Mouse (Mus musculus) megakaryocyte, adult 5-6 weeks (primary cell): ENCODE measurements at regions not wholly inside any gene's neighbourhood (a gene's known extent, or its start where the extent isn't known, plus 50 kb on each side); places are given as distances from the start of the nearest gene placed in this dataset.
A peak's percentile ranks its signal among the peaks of the same experiment; 100 is the strongest.

Experiments used
- ATAC-seq: 2 replicates; pipeline ENCODE4 v1.8.0; 2016; ENCODE audit warnings: mild to moderate bottlenecking, inconsistent platforms; ENCODE audit not compliant: poor library complexity, severe bottlenecking

DNA sequence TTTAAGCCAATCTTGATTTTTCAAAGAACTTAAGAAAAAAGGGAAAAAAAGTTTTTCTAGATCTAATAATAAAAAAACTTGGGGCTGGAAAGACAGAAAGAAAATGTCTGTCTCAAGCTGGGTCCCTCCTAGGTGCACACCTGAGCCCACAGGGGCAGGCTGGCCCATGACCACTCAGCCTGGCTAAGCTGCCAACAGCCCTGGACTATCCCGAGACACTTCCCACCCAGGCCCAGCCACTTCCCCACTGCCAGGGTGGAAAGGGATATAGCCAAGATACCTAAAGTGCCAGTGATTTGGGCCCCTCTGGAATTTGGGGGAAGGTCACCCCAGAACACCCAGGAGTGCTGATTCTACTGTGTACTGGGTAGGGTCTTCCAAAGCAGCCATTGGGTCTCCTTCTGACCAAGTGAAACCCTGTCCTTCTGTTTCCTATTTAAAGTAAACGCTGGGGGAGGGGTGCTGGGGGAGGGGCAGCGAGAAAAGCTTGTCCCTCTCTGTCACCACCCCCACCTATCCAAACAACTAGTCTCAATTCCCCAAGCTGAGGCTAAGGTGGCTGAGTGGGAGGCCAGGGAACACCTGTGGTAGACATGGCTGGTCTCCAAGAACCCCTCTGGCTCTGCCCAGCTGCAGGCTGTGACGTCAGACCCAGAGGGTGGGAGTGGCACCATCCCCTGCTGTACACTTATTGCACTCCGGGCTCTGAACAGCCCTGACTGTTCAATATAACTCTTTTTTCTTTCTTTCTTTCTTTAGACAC is 62.6 kb downstream of the Mcfd2 start:
- ATAC-seq, result no peak

DNA sequence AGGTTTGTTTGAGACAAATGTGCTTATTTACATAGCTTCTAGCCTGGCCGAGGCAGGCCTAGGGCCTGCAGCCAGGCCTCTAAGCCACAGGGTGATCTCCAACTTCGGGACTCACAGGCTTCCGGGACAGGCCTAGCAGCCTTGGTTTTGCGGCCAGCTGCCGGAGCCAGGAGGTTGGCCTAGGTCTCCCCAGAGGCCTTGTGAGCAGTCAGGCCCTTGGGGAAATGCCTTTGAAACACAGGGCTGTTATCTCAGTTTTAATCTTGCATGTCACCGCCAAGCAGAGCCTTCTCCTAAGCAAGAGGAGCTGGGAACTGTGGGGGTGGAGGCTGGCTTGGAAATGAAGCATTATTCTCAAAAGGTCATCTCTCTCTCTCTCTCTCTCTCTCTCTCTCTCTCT is 63.2 kb downstream of the Mcfd2 start:
- peak; percentile 45 for ATAC-seq

DNA sequence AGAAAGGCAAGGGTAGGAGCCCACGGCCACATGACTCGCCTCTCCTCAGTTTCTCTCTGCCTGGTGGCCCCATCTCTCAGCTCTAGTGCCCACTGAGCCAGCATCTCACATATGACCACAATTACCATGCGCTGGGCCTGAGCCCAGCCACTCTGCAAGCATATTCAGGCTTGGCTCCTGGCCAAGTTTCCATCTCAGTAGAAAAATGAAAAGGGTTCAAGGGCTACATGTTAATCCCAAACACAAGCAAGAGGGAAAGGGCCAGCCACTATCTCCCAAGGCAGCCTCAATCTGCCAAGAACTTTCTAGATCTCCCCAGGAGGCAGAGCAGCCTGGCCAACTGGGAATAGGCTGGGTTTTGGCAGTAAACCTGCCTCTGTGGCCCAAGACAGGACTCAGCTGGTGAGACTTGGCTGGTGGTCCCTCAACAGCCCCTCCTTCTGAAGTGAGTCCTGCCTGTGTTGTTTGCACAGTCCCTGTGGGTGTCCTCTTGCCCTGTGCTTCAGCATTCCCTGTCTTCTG is 65.0 kb downstream of the Mcfd2 start:
- ATAC-seq, result no peak

DNA sequence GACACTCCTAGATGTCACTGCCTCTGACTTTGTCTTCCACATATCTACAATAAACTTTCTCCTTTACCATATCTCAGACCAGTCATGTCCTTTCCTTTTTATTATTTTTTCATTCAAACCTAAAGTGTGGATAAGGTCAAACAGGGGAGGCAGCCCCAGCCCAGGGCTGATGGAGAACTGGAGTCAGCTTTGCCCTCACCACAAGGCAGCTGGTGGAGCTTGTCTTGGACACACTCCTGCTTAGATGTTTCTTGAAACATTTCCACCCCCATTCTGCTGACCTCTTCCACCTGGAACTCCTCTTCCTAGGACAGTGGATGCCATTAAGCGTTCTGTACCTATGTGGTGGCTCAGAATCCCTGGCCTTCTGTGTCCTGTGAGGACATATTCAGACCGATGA is 65.6 kb downstream of the Mcfd2 start:
- no peak for ATAC-seq

DNA sequence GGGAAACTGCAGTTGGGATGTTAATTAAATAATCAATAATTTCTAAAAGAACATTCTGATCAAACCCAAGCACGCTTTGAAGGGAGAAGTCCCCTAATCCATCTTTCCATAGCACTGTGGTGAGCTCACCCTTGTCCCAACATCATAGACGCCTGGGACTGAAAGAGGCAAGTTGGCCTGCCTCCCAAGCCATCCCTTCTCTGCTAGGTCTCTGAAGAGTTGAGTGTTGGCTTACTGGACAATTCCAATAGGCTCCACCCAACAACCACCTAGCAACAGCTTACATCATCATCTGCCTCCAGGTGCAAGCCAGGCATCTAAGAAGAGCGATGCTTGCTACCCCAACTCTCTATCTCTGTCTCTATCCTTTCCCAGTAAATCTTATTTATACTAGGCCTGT is 66.6 kb downstream of the Mcfd2 start:
- ATAC-seq, result no peak

DNA sequence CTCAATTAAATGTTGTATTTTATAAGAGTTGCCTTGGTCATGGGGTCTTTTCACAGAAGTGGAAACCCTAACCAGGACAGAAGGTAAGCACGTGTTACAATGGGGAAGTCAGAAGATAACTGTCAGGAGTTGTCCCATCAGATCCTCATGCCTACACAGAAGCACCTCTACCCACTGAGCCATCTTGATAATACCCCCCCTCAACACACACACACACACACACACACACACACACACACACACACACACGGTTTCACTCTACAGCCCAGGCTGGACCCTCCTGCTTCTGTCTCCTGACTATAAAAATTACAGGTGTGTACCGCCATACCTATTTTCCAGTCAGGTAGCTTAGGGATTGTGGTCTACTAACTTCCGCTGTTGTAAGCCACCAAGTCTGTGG is 68.3 kb downstream of the Mcfd2 start:
- ATAC-seq, result no peak

DNA sequence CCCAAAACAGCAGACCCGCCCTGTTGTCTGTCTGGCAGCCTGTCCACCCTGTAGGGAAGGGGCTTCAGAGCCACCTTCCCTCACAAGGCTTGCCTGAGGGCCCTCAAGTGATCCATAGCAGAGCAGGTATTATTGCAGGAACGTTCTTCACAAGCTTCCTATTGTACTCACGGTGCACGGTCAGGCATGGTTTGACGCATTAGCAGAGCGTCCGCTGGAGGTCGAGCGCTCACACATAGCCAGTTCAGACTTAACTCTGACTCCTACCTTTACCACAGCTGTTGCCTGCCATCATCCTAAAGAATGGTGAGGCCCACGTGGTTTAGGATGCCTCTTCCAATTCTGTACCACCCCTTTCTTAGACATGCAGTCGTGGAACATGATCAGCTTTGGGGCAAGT is 71.1 kb downstream of the Mcfd2 start:
- ATAC-seq, result no peak

DNA sequence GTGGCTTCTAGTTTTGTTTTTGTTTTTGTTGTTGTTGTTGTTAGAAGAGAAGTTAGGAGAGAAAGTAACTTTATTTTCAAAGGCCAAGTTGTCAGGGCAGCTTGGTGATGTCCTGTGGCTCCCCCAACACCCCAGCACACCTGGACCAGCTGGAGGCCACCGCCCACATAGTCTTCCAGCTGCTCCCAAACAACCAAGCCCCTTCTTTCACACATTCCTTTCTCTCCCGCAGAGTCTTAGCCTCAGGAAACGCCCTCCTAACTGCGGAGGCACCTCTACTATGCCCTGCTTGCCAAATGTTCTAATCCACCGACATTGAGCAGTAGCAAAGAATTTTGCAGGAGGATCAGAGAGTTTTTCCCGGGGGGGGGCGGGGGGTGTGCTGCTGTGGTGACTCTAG is 72.3 kb downstream of the Mcfd2 start:
- no peak for ATAC-seq

DNA sequence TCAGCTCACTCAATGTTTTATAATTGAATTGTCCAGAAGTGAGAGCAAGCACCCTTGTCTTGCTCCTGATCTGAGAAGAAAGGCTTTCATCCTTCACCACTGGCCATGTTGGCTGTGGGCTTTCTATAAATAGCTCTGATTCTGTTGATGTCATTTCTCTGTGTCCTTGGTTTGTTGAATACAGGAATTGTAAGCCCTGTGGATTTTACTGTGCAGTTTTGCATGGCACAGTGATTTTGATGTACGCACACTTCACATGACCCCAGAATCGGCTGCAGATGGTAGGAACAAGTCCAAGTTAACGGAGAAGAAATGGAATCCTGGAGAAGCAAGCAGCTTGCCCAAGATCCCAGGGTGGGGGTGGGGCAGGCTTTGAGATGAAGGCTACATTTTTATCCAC is 76.1 kb downstream of the Mcfd2 start:
- ATAC-seq, result no peak
